ENCODE assay signal across 8 mouse cellular contexts in genomic region chr19:5795668-5796572, GRCm38 (mm10). TPM values are rescaled to one million over a fixed set of nuclear protein-coding genes. Genes with fewer than 3 reads are reported as not detected.
A peak's percentile ranks its signal among the peaks of the same experiment; 100 is the strongest.
DNase-seq lines count a peak whose midpoint lies in the region; ATAC-seq and TF ChIP-seq lines count a peak whose summit lies in the region.

No protein-coding gene starts in this region.

- TF ChIP-seq POLR2A in cerebellum, adult 2 months (IDR thresholded peaks at IDR 0.05; ENCODE audit: borderline replicate concordance, insufficient read depth, low read length), result no peak; the same call in 1 of the 2 replicates

- peaks cover 35% of the 10 kb centered on the region for H3K36me3 ChIP-seq in neural tube, embryonic 15.5 days

- TF ChIP-seq CTCF in cerebellum, adult 2 months (IDR thresholded peaks at IDR 0.05; ENCODE audit: borderline replicate concordance, insufficient read depth, low read depth, low read length), result no peak

- no peaks in the 10 kb centered on the region for H3K27me3 ChIP-seq in cerebellum, adult 2 months (ENCODE audit: control insufficient read depth, insufficient read depth, low read length)
- no peaks in the 10 kb centered on the region for H3K27me3 ChIP-seq in neural tube, embryonic 15.5 days (replicated peaks)

- no peak for ATAC-seq in neural tube, embryonic 15.5 days (ENCODE audit: low FRiP score)

- peak overlapping the region; percentile 61 for H3K9ac ChIP-seq in neural tube, embryonic 15.5 days (replicated peaks)

- WGBS in cerebellum, adult 2 months, result 3% methylated on average over 11 of the region's 11 CpGs
- 53% methylated on average over 11 of the region's 11 CpGs for WGBS in neural tube, embryonic 15.5 days

- H3K4me3 ChIP-seq in cerebellum, adult 2 months (replicated peaks; ENCODE audit: insufficient read depth, low read depth, low read length), result peak overlapping the region; percentile 83
- peak overlapping the region; percentile 88 for H3K4me3 ChIP-seq in neural tube, embryonic 15.5 days (replicated peaks)

- DNase-seq in cerebellum, adult 2 months, result peak in 1 of 2 experiments; percentile 46
- DNase-seq in cerebellum, postnatal 14 days, result no peak
- peak; percentile 34 for DNase-seq in retina, embryonic 14.5 days (ENCODE audit: low spot score)
- DNase-seq in retina, postnatal 1 day, result no peak
- DNase-seq in kidney, postnatal 10 days, result peak; percentile 22
- no peak for DNase-seq in right cerebral cortex, postnatal 14 days
- DNase-seq in ovary, postnatal 14 days (ENCODE audit: low spot score), result no peak

- H3K4me2 ChIP-seq in neural tube, embryonic 15.5 days, result peak overlapping the region; percentile 93

- H3K27ac ChIP-seq in cerebellum, adult 2 months (ENCODE audit: insufficient read depth, low read length), result peak overlapping the region; percentile 7; the same call in 1 of the 2 replicates
- H3K27ac ChIP-seq in neural tube, embryonic 15.5 days (replicated peaks), result peak overlapping the region; percentile 49; the same call in 1 of the 2 replicates

- H3K4me1 ChIP-seq in cerebellum, adult 2 months (ENCODE audit: control insufficient read depth, insufficient read depth, low read length), result peaks cover 12% of the 10 kb centered on the region
- H3K4me1 ChIP-seq in neural tube, embryonic 15.5 days, result peaks cover 36% of the 10 kb centered on the region

- H3K9me3 ChIP-seq in neural tube, embryonic 15.5 days (replicated peaks), result no peaks in the 10 kb centered on the region

RNA-seq across cellular contexts. Expression of gene Scyl1, which starts 24.7 kb away (rescaled TPM):
- polyA plus RNA-seq in cerebellum, adult 2 months (2012; rRNA removed), result 158 and 170 TPM in 2 replicates
- polyA plus RNA-seq in neural tube, embryonic 15.5 days (2015; fragmentation: Nextera tagmentation; extraction: Ambion mirVana), result 81.6 and 83.1 TPM in 2 replicates

RNA-seq across cellular contexts. Expression of gene Ltbp3, which starts 55.2 kb away (rescaled TPM):
- 165 and 175 TPM in 2 replicates for polyA plus RNA-seq in cerebellum, adult 2 months (2012; rRNA removed)
- 15.6 and 19.1 TPM in 2 replicates for polyA plus RNA-seq in neural tube, embryonic 15.5 days (2015; fragmentation: Nextera tagmentation; extraction: Ambion mirVana)

Comparison
In these comparisons a context has a peak if more than half of its experiments do, and no peak if none do; other contexts are left out.
1. DNase-seq: peak in retina, embryonic 14.5 days (single experiment) and kidney, postnatal 10 days (single experiment); none in cerebellum, postnatal 14 days (0 of 2), retina, postnatal 1 day (single experiment), right cerebral cortex, postnatal 14 days (single experiment) and ovary, postnatal 14 days (single experiment).